Mouse (Mus musculus) subcutaneous adipose tissue, adult 2 months (tissue): ENCODE measurements around the gene Mon1b. TPM values are rescaled to one million over a fixed set of nuclear protein-coding genes. Genes with fewer than 3 reads are reported as not detected.

Experiments
- polyA plus RNA-seq: library from polyadenylated mRNA; depleted of rRNA; stranded (reverse); fragments of >200 nt; gene quantifications from 2 replicates; pipeline ENCODE4 v1.2.3, GENCODE M21; 2012; ENCODE audit warnings: low replicate concordance; rRNA removed

Mon1b gene
- 5.8 and 10.0 TPM in 2 replicates for polyA plus RNA-seq

DNA sequence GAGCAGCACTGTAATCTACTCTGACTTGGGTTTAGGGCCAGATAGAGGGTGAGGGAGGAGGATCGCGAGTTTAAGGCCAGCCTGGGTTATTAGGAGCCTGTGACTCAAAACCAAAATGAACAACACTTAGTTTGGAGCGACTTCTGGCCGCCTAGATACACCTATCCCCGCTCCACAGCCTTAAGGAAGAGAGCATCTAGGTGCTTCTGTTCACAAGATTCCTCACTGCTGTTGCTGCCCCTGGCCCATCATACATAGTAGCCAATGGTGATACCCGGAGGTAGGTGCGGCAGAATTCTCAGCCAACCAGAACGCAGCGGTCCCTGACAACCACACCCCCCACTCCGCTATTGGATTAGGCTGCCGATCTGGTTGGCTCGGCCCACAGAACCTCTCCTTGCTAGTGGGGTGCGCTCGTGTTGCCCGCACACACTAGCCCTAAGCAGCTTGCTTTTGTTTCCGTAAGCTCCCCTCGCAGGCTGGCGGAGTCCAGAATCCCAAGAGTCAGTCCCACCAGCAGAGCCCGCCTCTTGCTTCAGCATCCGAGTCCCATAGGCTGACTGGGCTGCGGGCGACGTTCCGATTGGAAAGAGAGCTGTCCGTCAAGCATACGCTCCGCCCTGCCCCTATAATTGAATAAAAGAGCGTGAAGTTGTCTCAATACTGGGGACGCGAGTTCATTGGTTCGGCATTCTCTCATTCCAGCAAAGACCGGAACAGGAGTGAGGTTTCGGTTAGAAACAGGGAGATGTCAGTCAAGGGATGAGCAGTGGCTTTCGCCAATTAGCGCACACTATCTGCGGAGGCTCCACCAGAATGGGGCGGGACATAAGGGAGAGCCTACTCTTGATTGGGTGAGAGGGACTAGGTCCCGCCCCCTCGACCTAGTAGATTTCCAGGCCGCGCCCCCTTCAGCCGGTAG lies at the start of gene Mon1b:
Gene Mon1b, plus strand, starts transcription at position 918 of the 922 bp plus-strand sequence.

DNA sequence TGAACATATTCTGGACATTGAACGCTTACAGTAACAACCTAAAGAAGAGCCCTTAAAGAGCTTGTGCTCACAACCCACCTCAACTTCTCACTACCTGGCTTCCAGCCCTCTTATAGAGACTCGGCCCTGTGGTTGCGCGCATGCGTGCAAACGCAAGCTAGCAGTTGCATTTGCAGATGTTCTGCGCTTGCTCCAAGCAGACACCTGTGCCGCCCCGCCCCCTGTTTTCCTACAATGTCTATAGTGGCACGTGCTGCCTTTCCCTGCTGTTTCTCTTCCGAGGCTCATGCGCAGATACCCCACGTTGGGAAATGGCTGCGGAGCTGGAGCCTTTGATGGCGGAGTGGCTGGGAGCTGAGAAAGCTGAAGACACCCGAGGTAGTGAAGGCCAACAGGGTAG lies 7.5 kb downstream of the Mon1b start, which contains the start of gene Syce1l:
Gene Syce1l, plus strand, starts transcription at position 288 of the 400 bp plus-strand sequence.

Other genes with a start within 250 kb of the Mon1b start
- gene Syce1l, start 7.6 kb downstream of the Mon1b start, polyA plus RNA-seq, result 0.31 TPM in 1 of 2 replicates, not detected in the other
- 0.41 and 0.92 TPM in 2 replicates for gene Adamts18, start 213.2 kb downstream of the Mon1b start, polyA plus RNA-seq